Mouse (Mus musculus): ENCODE measurements around the gene Shprh.
"Not testable (repeated sequence)": the region's sequence is repeated elsewhere in the genome, so short reads cannot be mapped to it uniquely, and the experiment has no call there.

Shprh gene

GRCm38 (mm10) chr10:11248210-11248609 is 99.0 kb downstream of the Shprh start:
- no peak for DNase-seq (ENCODE audit: low spot score)

GRCm38 (mm10) chr10:11250247-11250997 is 101.2 kb downstream of the Shprh start:
- DNase-seq (ENCODE audit: low spot score), result no peak

- DNase-seq (ENCODE audit: low spot score), result not testable (repeated sequence)
Measured at GRCm38 (mm10) chr10:11253581-11253980, 104.4 kb downstream of the Shprh start.

GRCm38 (mm10) chr10:11260119-11260518 is 110.9 kb downstream of the Shprh start:
- no peak for DNase-seq (ENCODE audit: low spot score)

GRCm38 (mm10) chr10:11262292-11262691 is 113.1 kb downstream of the Shprh start:
- not testable (repeated sequence) for DNase-seq (ENCODE audit: low spot score)

- DNase-seq (ENCODE audit: low spot score), result not testable (repeated sequence)
Measured at GRCm38 (mm10) chr10:11263795-11264194, 114.6 kb downstream of the Shprh start.

Measured in embryo, embryonic 10.5 days (tissue).